Mouse (Mus musculus): Measurements from ENCODE around the gene Pld1. TPM values are rescaled to one million over a fixed set of nuclear protein-coding genes. Genes with fewer than 3 reads are reported as not detected.

Pld1 gene
- polyA plus RNA-seq, 1 experiment from 2014 or later, result 7.6 TPM

DNA sequence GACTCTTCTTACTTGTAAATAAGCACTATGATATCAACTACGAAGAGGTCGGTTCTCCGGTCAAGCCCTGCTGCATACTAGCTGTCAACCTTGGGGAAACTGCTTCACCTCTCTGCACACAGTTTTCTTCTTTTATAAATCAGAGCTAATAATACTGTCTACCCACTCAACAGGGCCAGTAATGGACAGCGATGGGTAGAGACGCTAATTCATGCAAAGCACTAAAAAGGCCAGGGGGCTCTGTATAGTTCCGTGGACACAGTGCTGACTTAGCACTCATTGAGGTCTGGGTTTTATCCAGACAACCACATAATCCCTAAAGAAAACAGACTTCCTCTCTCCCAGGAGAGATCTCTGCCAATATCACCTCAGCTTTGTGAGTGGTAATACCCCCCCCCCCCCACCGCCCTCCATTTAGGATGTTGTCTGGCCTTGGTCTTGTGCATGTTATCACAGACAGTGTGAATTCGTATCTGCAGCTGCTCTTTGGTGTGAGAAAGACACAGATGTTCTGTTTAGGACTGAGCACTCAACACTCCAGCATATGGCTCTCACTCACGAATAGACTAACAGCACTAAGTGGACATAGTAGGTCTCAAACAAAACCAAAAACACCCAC is 155.3 kb downstream of the Pld1 start:
- Histone ChIP-seq H3K9ac (replicated peaks; ENCODE audit: low read depth, low read length) (no peak overlapping the region), H3K27me3 (ENCODE audit: control insufficient read depth, insufficient read depth, low read length) (no peaks in the 10 kb centered on the region), H3K4me2 (replicated peaks; ENCODE audit: low read depth, low read length) (no peak overlapping the region), H3K9me3 (ENCODE audit: control insufficient read depth, low read depth, low read length) (no peaks in the 10 kb centered on the region), H3K36me3 (ENCODE audit: control insufficient read depth, insufficient read depth, low read length) (no peaks in the 10 kb centered on the region), H3K4me1 (ENCODE audit: control insufficient read depth, insufficient read depth, low read length) (no peaks in the 10 kb centered on the region), H3K4me3 (ENCODE audit: low read depth, low read length) (no peak overlapping the region), H3K27ac (ENCODE audit: low read length) (no peak overlapping the region)
- no peak for ATAC-seq (ENCODE audit: insufficient number of reproducible peaks, insufficient read depth, low FRiP score, low read depth)
- WGBS, result 69% methylated on average over 9 of the region's 9 CpGs

DNA sequence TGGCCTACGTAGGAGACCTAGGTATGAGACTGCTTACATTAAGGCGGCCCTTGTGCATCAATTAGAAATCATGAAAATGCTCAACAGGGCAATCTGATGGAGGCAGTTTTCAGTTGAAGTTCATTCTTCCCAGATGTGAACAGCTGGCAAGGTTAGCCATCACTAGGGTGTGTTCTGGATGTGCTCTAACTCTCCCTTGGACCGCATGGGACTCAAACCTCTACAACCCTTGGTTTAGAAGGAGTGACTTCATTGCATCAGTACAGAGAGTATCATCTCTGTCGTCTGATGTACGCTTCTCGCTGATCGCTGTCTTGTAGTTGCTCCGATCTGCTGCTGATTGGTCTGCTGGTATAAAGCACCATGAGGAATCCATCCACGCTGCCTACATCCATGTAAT is 157.0 kb downstream of the Pld1 start:
- Histone ChIP-seq H3K36me3 (ENCODE audit: control insufficient read depth, insufficient read depth, low read length) (no peaks in the 10 kb centered on the region), H3K4me2 (replicated peaks; ENCODE audit: low read depth, low read length) (no peak overlapping the region), H3K27me3 (ENCODE audit: control insufficient read depth, insufficient read depth, low read length) (no peaks in the 10 kb centered on the region), H3K9ac (replicated peaks; ENCODE audit: low read depth, low read length) (no peak overlapping the region), H3K9me3 (ENCODE audit: control insufficient read depth, low read depth, low read length) (no peaks in the 10 kb centered on the region), H3K27ac (ENCODE audit: low read length) (no peak overlapping the region), H3K4me3 (ENCODE audit: low read depth, low read length) (no peak overlapping the region), H3K4me1 (ENCODE audit: control insufficient read depth, insufficient read depth, low read length) (no peaks in the 10 kb centered on the region)
- ATAC-seq (ENCODE audit: insufficient number of reproducible peaks, insufficient read depth, low FRiP score, low read depth), result no peak
- WGBS, result 92% methylated on average over 9 of the region's 9 CpGs

DNA sequence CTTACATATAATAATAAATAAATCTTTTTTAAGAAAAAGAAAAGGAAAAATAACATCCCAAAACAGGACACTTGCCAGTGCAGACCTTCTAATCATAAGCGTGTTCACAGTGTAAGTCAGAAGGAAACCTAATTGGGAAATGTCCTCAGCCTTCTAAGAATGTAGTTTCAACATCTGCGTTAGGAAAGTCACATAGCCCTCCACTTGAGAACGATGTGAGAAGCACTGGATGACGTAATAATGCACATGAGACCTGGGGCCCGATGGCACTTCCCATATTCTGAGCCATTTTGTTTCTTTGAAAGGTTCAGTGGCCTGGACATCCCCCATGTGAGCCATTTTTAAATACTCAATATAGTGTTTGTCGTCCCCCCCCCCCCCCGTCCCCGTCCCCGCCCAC is 160.7 kb downstream of the Pld1 start:
- Histone ChIP-seq H3K4me3 (ENCODE audit: low read depth, low read length) (no peak overlapping the region), H3K36me3 (ENCODE audit: control insufficient read depth, insufficient read depth, low read length) (no peaks in the 10 kb centered on the region), H3K9me3 (ENCODE audit: control insufficient read depth, low read depth, low read length) (no peaks in the 10 kb centered on the region), H3K4me2 (replicated peaks; ENCODE audit: low read depth, low read length) (no peak overlapping the region), H3K27ac (ENCODE audit: low read length) (no peak overlapping the region), H3K27me3 (ENCODE audit: control insufficient read depth, insufficient read depth, low read length) (no peaks in the 10 kb centered on the region), H3K4me1 (ENCODE audit: control insufficient read depth, insufficient read depth, low read length) (no peaks in the 10 kb centered on the region), H3K9ac (replicated peaks; ENCODE audit: low read depth, low read length) (no peak overlapping the region)
- ATAC-seq (ENCODE audit: insufficient number of reproducible peaks, insufficient read depth, low FRiP score, low read depth), result no peak
- WGBS, result 85% methylated on average over 9 of the region's 9 CpGs

DNA sequence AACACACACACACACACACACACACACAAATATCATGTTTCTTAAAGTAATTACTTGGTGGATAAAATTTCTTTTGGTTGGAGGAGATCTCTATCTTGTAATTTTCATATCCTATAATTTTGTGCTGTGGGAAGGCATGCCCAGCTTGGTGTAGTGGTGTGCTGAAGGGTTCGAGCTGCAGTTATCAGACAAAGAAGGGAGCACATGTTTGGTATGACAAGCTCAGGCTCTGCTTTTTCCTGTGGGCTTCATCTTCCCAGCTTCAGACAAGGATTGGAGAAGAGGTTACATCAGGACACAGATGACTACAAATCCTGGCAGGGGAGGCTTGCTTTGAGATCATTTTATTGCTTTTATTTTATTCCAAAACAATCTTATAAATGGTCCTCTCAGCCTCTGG is 166.5 kb downstream of the Pld1 start:
- H3K9ac ChIP-seq (replicated peaks; ENCODE audit: low read depth, low read length), result no peak overlapping the region
- H3K27ac ChIP-seq (ENCODE audit: low read length), result no peak overlapping the region
- no peak for ATAC-seq (ENCODE audit: insufficient number of reproducible peaks, insufficient read depth, low FRiP score, low read depth)
- H3K4me2 ChIP-seq (replicated peaks; ENCODE audit: low read depth, low read length), result no peak overlapping the region
- H3K36me3 ChIP-seq (ENCODE audit: control insufficient read depth, insufficient read depth, low read length), result no peaks in the 10 kb centered on the region
- no peaks in the 10 kb centered on the region for H3K4me1 ChIP-seq (ENCODE audit: control insufficient read depth, insufficient read depth, low read length)
- H3K9me3 ChIP-seq (ENCODE audit: control insufficient read depth, low read depth, low read length), result no peaks in the 10 kb centered on the region
- no peaks in the 10 kb centered on the region for H3K27me3 ChIP-seq (ENCODE audit: control insufficient read depth, insufficient read depth, low read length)
- WGBS, result 81% methylated on average over 1 of the region's 1 CpGs
- no peak overlapping the region for H3K4me3 ChIP-seq (ENCODE audit: low read depth, low read length)

DNA sequence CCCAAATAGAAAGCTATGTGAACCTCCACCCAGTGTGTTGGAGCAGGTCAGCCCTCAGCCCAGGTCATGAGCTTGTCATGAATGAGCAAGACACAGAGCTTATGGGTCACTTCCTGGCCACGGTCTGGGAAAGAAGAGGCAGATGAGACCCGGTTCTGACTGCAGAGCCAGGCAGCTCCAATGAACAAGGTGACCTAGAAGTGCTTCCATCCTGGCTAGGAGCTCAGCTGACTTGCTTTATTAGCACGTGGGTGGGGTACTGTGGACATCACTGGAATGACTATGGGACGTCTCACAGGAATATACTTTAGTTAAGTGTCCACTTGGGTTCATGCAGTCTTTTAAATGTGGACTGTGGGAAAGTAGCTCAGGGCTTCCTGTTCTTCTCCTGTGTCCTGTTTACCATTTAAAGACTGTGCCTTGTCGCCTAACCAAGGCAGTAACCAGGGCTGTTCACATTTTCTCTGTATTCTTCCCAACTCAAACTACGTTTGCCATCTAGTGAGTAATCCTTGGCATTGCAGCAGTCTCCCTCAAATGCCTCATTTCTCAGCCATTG is 169.0 kb downstream of the Pld1 start:
- no peaks in the 10 kb centered on the region for H3K9me3 ChIP-seq (ENCODE audit: control insufficient read depth, low read depth, low read length)
- no peak overlapping the region for H3K4me3 ChIP-seq (ENCODE audit: low read depth, low read length)
- H3K4me1 ChIP-seq (ENCODE audit: control insufficient read depth, insufficient read depth, low read length), result no peaks in the 10 kb centered on the region
- ATAC-seq (ENCODE audit: insufficient number of reproducible peaks, insufficient read depth, low FRiP score, low read depth), result no peak
- 39% methylated on average over 6 of the region's 6 CpGs for WGBS
- no peak overlapping the region for H3K27ac ChIP-seq (ENCODE audit: low read length)
- H3K36me3 ChIP-seq (ENCODE audit: control insufficient read depth, insufficient read depth, low read length), result no peaks in the 10 kb centered on the region
- H3K27me3 ChIP-seq (ENCODE audit: control insufficient read depth, insufficient read depth, low read length), result no peaks in the 10 kb centered on the region
- H3K4me2 ChIP-seq (replicated peaks; ENCODE audit: low read depth, low read length), result no peak overlapping the region
- H3K9ac ChIP-seq (replicated peaks; ENCODE audit: low read depth, low read length), result no peak overlapping the region

DNA sequence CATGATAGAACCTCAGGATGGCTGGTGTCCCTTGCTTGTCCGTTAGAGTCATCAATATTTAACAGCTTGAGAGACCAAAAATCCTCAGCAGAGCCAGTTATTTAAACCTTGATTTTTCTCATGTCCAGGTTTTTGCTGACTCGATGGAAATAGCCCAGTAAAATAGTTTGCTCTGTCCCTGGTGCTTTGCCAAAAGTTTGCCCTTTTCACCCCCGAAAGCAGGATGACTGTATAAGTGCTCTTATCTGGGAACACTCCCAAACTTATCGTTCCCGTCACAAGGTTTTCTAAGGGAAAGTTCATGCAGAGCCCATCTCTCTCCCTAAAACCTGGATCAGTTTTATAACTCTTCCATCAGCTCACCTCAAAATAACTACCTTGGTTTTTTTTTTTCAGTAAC is 173.0 kb downstream of the Pld1 start:
- Histone ChIP-seq H3K27ac (ENCODE audit: low read length) (no peak overlapping the region), H3K4me1 (ENCODE audit: control insufficient read depth, insufficient read depth, low read length) (no peaks in the 10 kb centered on the region), H3K9ac (replicated peaks; ENCODE audit: low read depth, low read length) (no peak overlapping the region), H3K4me2 (replicated peaks; ENCODE audit: low read depth, low read length) (no peak overlapping the region), H3K9me3 (ENCODE audit: control insufficient read depth, low read depth, low read length) (no peaks in the 10 kb centered on the region), H3K4me3 (ENCODE audit: low read depth, low read length) (no peak overlapping the region), H3K36me3 (ENCODE audit: control insufficient read depth, insufficient read depth, low read length) (no peaks in the 10 kb centered on the region), H3K27me3 (ENCODE audit: control insufficient read depth, insufficient read depth, low read length) (no peaks in the 10 kb centered on the region)
- 51% methylated on average over 5 of the region's 5 CpGs for WGBS
- ATAC-seq (ENCODE audit: insufficient number of reproducible peaks, insufficient read depth, low FRiP score, low read depth), result no peak

DNA sequence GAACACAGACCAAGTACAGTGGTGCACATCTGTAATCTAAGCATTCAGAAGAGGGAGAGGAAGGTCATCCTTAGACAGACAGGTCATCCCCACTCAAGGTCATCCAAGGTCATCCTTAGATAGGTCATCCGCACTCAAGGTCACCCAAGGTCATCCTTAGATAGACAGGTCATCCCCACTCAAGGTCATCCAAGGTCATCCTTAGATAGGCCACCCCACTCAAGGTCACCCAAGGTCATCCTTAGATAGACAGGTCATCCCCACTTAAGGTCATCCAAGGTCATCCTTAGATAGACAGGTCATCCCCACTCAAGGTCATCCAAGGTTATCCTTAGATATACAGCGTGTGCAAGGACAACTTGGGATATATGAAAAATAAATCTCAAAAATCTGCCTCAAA is 175.4 kb downstream of the Pld1 start:
- Histone ChIP-seq H3K27me3 (ENCODE audit: control insufficient read depth, insufficient read depth, low read length) (no peaks in the 10 kb centered on the region), H3K9me3 (ENCODE audit: control insufficient read depth, low read depth, low read length) (no peaks in the 10 kb centered on the region), H3K4me1 (ENCODE audit: control insufficient read depth, insufficient read depth, low read length) (no peaks in the 10 kb centered on the region), H3K36me3 (ENCODE audit: control insufficient read depth, insufficient read depth, low read length) (no peaks in the 10 kb centered on the region), H3K27ac (ENCODE audit: low read length) (no peak overlapping the region), H3K4me2 (replicated peaks; ENCODE audit: low read depth, low read length) (no peak overlapping the region), H3K4me3 (ENCODE audit: low read depth, low read length) (no peak overlapping the region), H3K9ac (replicated peaks; ENCODE audit: low read depth, low read length) (no peak overlapping the region)
- WGBS, result 87% methylated on average over 2 of the region's 2 CpGs
- no peak for ATAC-seq (ENCODE audit: insufficient number of reproducible peaks, insufficient read depth, low FRiP score, low read depth)

DNA sequence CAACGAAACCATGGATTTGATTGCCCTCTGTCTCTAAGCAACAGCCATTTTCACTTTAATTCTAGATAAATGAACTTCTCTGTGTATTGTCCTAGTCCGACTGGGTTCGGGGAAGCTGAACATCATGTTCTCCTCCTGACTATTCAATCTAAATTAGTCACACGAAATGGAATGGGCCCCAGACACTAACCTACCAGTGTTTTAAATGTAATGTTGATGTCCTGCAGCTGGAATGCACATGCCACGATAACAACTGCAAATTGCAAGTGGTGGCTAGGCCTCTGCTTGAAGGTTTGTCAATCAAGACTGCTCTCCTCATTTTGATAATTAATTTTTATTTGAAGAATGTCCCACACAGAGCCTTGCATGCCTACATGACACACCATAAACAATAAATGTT is 203.2 kb downstream of the Pld1 start:
- WGBS, result 69% methylated on average over 5 of the region's 5 CpGs
- Histone ChIP-seq H3K9ac (replicated peaks; ENCODE audit: low read depth, low read length) (no peak overlapping the region), H3K9me3 (ENCODE audit: control insufficient read depth, low read depth, low read length) (no peaks in the 10 kb centered on the region), H3K27ac (ENCODE audit: low read length) (no peak overlapping the region), H3K36me3 (ENCODE audit: control insufficient read depth, insufficient read depth, low read length) (no peaks in the 10 kb centered on the region), H3K27me3 (ENCODE audit: control insufficient read depth, insufficient read depth, low read length) (no peaks in the 10 kb centered on the region), H3K4me1 (ENCODE audit: control insufficient read depth, insufficient read depth, low read length) (no peaks in the 10 kb centered on the region), H3K4me2 (replicated peaks; ENCODE audit: low read depth, low read length) (no peak overlapping the region), H3K4me3 (ENCODE audit: low read depth, low read length) (no peak overlapping the region)
- no peak for ATAC-seq (ENCODE audit: insufficient number of reproducible peaks, insufficient read depth, low FRiP score, low read depth)

DNA sequence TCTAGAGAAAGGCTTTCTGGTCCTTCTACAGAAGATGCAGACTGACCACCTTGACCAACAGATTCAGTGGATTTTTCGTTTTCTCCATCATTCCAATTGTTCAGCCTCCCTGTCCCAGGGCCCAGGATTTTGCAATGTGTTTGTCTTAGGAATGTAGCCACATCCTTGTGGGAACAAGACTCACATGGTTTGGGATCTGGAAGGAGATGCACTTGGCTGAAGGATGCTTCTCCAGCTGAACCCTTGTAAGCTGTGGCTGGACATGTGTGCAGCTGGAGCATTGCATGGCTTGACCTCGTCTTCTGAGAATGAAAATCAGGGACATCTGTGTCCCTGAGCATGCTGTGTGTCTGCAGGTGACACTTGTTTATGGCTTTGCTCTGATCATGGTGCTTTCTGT is 203.6 kb downstream of the Pld1 start:
- ATAC-seq (ENCODE audit: insufficient number of reproducible peaks, insufficient read depth, low FRiP score, low read depth), result no peak
- H3K27me3 ChIP-seq (ENCODE audit: control insufficient read depth, insufficient read depth, low read length), result no peaks in the 10 kb centered on the region
- WGBS, result 80% methylated on average over 2 of the region's 2 CpGs
- H3K36me3 ChIP-seq (ENCODE audit: control insufficient read depth, insufficient read depth, low read length), result no peaks in the 10 kb centered on the region
- no peak overlapping the region for H3K27ac ChIP-seq (ENCODE audit: low read length)
- no peak overlapping the region for H3K4me3 ChIP-seq (ENCODE audit: low read depth, low read length)
- H3K9me3 ChIP-seq (ENCODE audit: control insufficient read depth, low read depth, low read length), result no peaks in the 10 kb centered on the region
- no peak overlapping the region for H3K9ac ChIP-seq (replicated peaks; ENCODE audit: low read depth, low read length)
- no peaks in the 10 kb centered on the region for H3K4me1 ChIP-seq (ENCODE audit: control insufficient read depth, insufficient read depth, low read length)
- H3K4me2 ChIP-seq (replicated peaks; ENCODE audit: low read depth, low read length), result no peak overlapping the region

Measured in stomach, embryonic 14.5 days (tissue).